Mouse (Mus musculus) mouse embryonic stem cell (cell line): ENCODE results near the gene Cdkn2aipnl.

Experiments used
- in situ Hi-C, 2 experiments: fragments of 300-500 bp; cut with MboI; formaldehyde crosslinking; loops; 1 replicate in 1 of 2; 3 replicates in 1 of 2; pipeline ENCODE4 v1.14.3; 2019 to 2020; ENCODE audit warnings: low sequenced_read_pairs in 2 of 2, low pct_unique_long_range_greater_than_20kb in 1 of 2, mixed read lengths in 1 of 2; ENCODE audit not compliant: unreplicated experiment in 1 of 2

Gene Cdkn2aipnl

DNA sequence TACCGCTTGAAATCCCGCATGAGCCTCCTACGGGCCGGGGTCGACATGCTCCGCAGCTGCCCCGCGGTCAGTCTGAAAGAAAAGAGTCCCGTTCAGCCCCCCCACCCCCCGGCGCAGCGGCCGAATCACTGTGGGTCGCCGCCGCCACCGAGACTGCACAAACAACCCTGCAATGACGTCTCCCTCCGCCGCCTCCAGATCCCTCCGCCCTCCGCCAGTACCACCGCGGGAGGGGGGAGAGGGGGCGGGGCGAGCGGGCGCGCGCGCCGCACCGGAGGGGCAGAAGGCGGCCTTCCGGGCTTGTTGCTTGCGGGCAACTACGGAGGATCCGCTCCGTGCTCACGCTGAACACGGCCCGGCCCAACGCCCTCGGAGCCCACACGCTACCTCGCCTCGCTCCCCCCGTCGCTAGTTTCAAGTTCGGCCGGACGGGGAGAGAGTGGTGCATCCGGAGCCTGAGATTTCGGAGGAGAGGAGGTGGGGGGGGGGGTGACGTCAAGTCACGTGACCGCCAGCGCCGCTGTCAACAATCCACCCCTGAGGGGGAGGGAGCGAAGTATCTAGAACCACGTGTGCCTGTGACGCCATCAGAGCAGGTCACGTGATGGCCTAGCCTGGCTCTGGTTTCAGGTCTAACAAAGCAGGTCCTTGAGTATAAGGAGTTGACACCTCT, 33.0 kb downstream of the Cdkn2aipnl start, which contains the start of gene Ube2b:
TSS of gene Ube2b (minus strand) at position 473 of the 673 bp plus-strand sequence.
- in situ Hi-C loops = no loop called here

DNA sequence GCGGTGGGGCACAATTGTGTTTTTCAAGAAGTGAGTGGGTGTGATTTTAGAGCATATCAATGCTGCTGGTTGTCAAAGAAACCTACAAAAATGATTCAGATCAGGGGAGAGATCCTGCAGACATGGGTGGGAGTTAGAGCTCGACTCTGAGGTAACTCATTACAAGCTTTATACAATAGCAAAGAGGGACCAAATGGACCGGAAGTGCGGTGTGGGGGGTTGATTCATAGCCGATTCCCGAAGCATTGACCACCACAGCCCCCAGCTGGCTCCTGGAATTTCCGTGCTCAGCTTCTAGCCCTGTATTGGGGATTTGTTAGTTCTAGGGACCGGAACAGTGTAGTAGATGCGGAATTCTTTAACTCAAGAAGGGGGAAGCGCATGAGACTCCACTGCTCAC, 33.9 kb downstream of the Cdkn2aipnl start:
- in situ Hi-C loops = no loop called here

DNA sequence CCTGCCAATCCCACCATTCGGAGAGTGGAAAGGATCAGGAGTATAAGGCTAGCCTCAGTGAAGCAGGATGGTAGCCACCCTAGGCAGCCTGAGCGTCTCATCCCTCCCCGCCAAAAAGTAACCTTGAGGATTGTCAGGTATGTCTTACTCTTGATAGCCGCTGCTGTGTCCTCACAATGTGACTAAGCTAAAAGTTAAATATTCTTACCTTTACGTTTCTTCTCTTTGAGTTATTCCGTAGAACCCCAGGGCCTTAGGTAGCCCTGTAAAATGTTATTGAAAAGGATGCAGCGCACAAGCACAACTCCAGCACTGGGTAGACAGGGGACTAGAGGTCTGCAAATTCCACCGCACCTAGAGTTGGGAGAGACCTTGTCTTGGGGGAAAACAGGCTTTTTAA, 34.4 kb downstream of the Cdkn2aipnl start:
- in situ Hi-C loops = no loop called here

DNA sequence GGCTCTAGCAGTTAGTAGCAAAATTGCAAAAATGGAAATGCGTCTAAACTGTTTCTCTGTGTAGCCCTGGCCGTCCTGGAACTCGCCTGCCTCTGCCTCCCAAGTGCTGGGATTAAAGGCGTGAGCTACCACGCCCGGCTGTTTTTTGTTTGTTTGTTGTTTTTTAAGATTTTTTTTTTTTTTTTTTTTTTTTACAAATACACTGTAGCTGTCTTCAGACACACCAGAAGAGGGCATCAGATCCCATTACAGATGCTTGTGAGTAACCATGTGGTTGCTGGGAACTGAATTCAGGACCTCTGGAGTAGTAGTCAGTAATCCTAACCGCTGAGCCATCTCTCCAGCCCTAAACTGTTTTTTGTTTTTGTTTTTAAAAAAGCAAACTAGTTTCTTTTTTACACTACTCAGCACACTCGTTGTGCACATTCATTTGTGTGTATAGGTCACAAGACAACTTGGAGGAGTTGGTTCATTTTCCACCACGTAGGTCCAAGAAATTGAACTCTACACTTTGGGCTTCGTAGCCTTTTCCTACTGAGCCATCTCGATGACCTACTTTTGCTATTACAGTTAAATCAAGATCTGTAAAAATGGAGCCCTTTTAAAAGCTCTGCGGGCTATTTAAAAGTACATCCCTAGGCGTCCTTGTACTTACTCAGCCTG, 35.5 kb downstream of the Cdkn2aipnl start:
- in situ Hi-C loops = no loop called here

DNA sequence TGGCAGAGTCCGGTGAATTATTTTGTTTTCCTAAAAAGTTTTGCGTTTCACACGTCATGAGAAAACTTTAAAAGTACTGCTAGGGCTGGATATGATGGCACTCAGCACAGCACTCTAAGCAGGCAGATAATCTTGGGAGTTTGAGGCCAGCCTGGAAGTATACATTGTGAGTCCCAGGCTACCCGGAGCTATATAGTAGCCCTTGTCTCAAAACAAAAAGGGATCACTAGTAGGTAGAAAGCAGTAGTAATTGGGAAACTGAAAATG, 36.0 kb downstream of the Cdkn2aipnl start:
- in situ Hi-C loops = no loop called here

DNA sequence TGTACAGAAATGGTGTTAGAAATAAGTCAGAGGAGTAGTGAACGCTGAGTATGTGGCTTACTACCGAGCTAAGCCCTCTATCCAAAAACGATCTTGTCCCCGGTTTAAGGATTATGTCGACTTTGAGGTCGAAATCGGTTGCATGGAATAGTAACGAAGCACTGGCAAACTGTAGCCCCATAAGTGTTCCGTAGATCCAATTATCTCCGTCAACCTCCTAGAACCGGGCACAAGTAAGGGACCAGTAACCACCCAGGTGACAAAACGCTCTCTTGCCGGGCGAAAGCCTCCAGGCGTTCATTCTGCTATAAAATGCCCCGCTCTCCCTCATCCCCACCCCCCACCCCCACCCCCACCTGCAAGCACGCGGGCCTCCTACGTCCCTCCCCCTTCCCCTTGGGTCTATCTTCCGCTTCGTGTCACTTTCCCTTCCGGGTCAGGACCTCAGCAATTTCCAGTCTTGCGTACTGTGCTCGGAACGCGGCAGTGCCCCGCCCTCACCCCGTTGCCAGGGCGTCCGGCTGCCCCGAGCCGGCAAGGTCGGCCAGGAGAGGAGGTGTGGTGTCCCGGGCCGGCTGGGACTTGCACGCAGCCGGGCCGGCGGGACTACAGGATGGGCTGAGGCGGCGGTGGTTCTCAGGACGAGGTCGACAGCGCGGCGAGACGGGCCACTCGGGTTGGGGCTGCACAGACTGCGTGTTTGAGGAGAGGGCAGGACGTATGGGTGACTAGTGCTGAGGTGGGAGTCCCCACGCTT, 36.5 kb downstream of the Cdkn2aipnl start, which contains the start of gene Cdkl3:
TSS of gene Cdkl3 (plus strand) at position 450 of the 757 bp plus-strand sequence.
- in situ Hi-C loops = no loop called here

DNA sequence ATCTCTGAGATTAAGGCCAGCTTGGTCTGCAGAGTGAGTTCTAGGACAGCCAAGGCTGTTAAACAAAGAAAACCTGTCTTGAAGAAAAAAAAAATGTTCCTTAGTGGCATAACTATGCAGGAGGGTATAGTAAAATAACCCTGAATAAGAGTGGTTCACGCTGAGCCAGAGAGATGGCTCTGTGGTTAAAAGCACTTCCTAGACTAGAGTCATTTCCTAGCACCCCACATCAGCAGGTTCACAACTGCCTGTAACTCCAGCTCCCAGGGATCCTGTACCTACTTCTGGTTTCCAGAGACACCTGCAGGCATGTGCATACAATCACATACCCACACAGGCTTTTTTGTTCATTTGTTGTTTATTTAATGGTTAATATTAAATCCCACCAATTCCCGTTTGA, 38.1 kb downstream of the Cdkn2aipnl start:
- in situ Hi-C loops = no loop called here

DNA sequence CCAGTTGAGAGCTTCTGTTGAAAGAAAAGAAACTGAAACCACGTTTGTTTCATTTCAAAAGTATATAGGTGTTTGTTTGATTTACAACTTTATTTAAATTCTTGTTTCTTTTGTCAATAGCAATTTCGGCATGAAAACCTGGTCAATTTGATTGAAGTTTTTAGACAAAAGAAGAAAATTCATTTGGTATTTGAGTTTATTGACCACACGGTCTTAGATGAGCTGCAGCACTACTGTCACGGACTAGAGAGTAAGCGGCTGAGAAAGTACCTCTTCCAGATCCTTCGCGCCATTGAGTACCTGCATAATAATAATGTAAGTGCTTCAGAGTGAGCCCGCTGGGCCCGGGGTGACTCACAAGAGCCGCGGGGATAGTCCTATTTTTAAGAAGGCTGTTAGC, 43.5 kb downstream of the Cdkn2aipnl start:
- in situ Hi-C loops = no loop called here

DNA sequence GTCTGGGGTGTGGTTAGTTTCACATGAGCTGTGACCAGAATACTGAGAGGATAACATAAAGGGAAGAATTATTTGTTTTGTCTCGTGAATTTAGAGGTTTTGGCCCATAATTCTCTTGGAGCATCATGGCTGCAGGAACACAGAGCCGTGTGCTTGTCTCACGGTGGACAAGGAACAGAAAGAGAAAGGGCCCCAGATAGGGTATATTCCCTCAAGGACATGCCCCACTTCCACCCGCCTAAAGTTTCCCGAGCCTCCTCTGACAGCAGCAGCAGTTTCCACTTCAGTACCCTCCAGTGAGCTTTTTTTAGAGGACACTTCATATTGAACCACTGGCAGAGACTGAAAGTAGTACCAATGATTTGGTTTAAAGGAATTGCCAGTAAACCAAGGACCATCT, 44.1 kb downstream of the Cdkn2aipnl start:
- in situ Hi-C loops = no loop called here

DNA sequence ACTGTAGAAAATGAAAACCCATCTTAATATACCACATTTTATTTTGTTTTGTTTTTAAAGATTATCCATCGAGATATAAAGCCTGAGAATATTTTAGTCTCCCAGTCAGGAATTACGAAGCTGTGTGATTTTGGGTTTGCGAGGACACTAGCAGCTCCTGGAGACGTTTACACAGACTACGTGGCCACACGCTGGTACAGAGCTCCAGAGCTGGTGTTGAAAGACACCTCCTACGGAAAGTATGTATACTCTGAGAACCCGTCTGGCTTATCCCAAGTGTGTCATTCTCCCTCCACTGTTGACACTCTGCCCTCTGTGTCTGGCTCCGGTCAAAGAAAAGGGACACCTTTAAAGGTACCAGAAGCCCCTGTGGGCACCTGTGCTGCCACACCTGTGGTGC, 50.8 kb downstream of the Cdkn2aipnl start:
- in situ Hi-C loops = no loop called here
